Mouse (Mus musculus): ENCODE data around the gene Ankdd1a. TPM values are rescaled to one million over a fixed set of nuclear protein-coding genes. Genes with fewer than 3 reads are reported as not detected.

Ankdd1a gene
- total and polyA plus RNA-seq, 3 experiments, result 0.06 TPM; not detected in 2

GRCm38 (mm10) chr9:65462544-65462943, 57.4 kb downstream of the Ankdd1a start:
- Histone ChIP-seq H3K79me2 (ENCODE audit: control insufficient read depth, insufficient read depth, low read length, poor library complexity) (peaks cover 1% of the 10 kb centered on the region; the same call in 1 of the 2 replicates), H3K36me3 (ENCODE audit: control insufficient read depth in 1 of 2, insufficient read depth in 2 of 2, low read length in 2 of 2) (peaks cover 0 to 8% of the 10 kb centered on the region in 2 experiments; a peak in 2 of 4 replicates), H3K4me1 (ENCODE audit: control insufficient read depth in 1 of 2, insufficient read depth in 2 of 2, low read length in 2 of 2) (peaks cover 0 to 9% of the 10 kb centered on the region in 2 experiments; a peak in 2 of 4 replicates), H3K9me3 (replicated peaks; ENCODE audit: insufficient read depth, low read length) (no peaks in the 10 kb centered on the region), H3K27me3 (ENCODE audit: control insufficient read depth in 1 of 2, insufficient read depth in 2 of 2, low read length in 2 of 2) (no peaks in the 10 kb centered on the region), H3K4me3 (ENCODE audit: control insufficient read depth in 1 of 2, insufficient read depth in 1 of 2, low read depth in 2 of 2, low read length in 2 of 2) (no peak overlapping the region), H3K9ac (ENCODE audit: control insufficient read depth, low read depth, low read length, poor library complexity, severe bottlenecking) (no peak overlapping the region), H3K27ac (ENCODE audit: control insufficient read depth, low read depth, low read length) (no peak overlapping the region)
- TF ChIP-seq JUND (IDR thresholded peaks at IDR 0.05; ENCODE audit: low read depth, low read length), result no peak
- TF ChIP-seq ZNF384 (IDR thresholded peaks at IDR 0.05; ENCODE audit: low read depth, low read length), result peak; percentile 44; the same call in 1 of the 2 replicates
- TF ChIP-seq NELFE (IDR thresholded peaks at IDR 0.05; ENCODE audit: low read depth, low read length), result no peak
- no peak for DNase-seq (ENCODE audit: low read depth, low spot score)

DNA sequence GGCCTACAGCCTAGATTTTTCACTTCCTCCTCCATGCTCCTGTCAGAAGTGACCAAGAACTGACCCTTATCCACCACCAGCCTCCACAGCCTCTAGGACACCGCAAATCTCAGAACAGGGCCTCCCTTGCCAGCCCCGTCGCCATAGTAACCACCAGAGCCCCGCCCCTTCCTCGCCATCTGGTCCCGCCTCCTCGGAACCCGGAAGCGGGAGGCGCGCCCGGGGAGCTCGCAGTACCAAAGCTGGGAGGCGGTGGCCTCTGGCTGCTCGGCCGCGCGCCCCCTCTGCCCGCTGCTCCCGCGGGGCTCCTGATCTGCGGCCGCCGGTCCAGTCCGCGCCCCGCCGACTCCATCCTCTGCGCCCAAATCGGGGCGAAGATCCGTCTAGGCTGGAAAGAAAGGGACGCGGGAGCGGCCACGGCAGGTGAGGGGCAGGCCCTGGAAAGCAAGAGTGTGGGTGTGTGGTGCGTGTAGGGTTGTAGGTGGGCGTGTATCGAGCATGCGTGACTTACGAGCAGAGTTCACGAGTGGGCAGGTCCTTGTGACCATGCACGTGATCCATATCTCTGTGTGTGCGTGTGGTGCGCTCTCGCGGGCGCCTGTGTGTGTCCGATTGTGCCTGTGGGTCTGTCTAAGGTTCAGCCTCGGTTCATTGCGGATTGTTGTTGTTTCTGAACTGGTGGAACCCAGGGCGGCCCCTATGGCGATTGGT, 59.1 kb downstream of the Ankdd1a start, which contains the start of gene Spg21:
TSS of gene Spg21 (plus strand) at position 216 of the 711 bp plus-strand sequence.
- Histone ChIP-seq H3K4me1 (ENCODE audit: control insufficient read depth in 1 of 2, insufficient read depth in 2 of 2, low read length in 2 of 2) (peaks cover 0 to 9% of the 10 kb centered on the region in 2 experiments; a peak in 2 of 4 replicates), H3K4me3 (ENCODE audit: control insufficient read depth in 1 of 2, insufficient read depth in 1 of 2, low read depth in 2 of 2, low read length in 2 of 2) (peak within 1 kb of the TSS; percentile 99), H3K27ac (ENCODE audit: control insufficient read depth, low read depth, low read length) (peak within 1 kb of the TSS; percentile 29), H3K27me3 (ENCODE audit: control insufficient read depth in 1 of 2, insufficient read depth in 2 of 2, low read length in 2 of 2) (no peaks in the 10 kb centered on the region), H3K79me2 (ENCODE audit: control insufficient read depth, insufficient read depth, low read length, poor library complexity) (peaks cover 1% of the 10 kb centered on the region; the same call in 1 of the 2 replicates), H3K36me3 (ENCODE audit: control insufficient read depth in 1 of 2, insufficient read depth in 2 of 2, low read length in 2 of 2) (peaks cover 0 to 8% of the 10 kb centered on the region in 2 experiments; a peak in 2 of 4 replicates), H3K9ac (ENCODE audit: control insufficient read depth, low read depth, low read length, poor library complexity, severe bottlenecking) (peak within 1 kb of the TSS; percentile 74), H3K9me3 (replicated peaks; ENCODE audit: insufficient read depth, low read length) (no peaks in the 10 kb centered on the region)
- peak; percentile 89 for DNase-seq (ENCODE audit: low read depth, low spot score)
- peak; percentile 99 for TF ChIP-seq ELF1 (IDR thresholded peaks at IDR 0.05; ENCODE audit: low read depth, low read length)
- 0 out of 4 replicates have a peak, but pooled peaks of 1 of the 2 experiments have one; percentile 14 for TF ChIP-seq EP300 (IDR thresholded peaks at IDR 0.05; ENCODE audit: low read depth in 1 of 2, low read length in 2 of 2)
- peak; percentile 92 for TF ChIP-seq BHLHE40 (IDR thresholded peaks at IDR 0.05; ENCODE audit: borderline replicate concordance, low read depth, low read length)
- TF ChIP-seq KAT2A (conservative IDR thresholded peaks at IDR 0.05; ENCODE audit: low read depth, low read length), result no peak
- no peak for TF ChIP-seq MYB (IDR thresholded peaks at IDR 0.05; ENCODE audit: low read depth, low read length)
- TF ChIP-seq NELFE (IDR thresholded peaks at IDR 0.05; ENCODE audit: low read depth, low read length), result peak; percentile 62
- peak; percentile 29; the same call in 1 of the 2 replicates for TF ChIP-seq TCF12 (IDR thresholded peaks at IDR 0.05; ENCODE audit: low read depth, low read length)
- no peak for TF ChIP-seq POLR2AphosphoS5 (IDR thresholded peaks at IDR 0.05; ENCODE audit: borderline replicate concordance, low read depth, low read length)
- TF ChIP-seq MEF2A (IDR thresholded peaks at IDR 0.05; ENCODE audit: extremely low read depth, insufficient replicate concordance, low read depth, low read length, poor library complexity, severe bottlenecking), result no peak
- no peak for TF ChIP-seq SMC3 (IDR thresholded peaks at IDR 0.05; ENCODE audit: low read depth, low read length)
- TF ChIP-seq ZKSCAN1 (IDR thresholded peaks at IDR 0.05; ENCODE audit: low read depth, low read length), result 0 out of 2 replicates have a peak, but pooled peaks have one; percentile 9
- TF ChIP-seq ETS1 (IDR thresholded peaks at IDR 0.05; ENCODE audit: low read depth, low read length), result 0 out of 2 replicates have a peak, but pooled peaks have one; percentile 1
- peak; percentile 59 to 61; a peak in 2 of 4 replicates for TF ChIP-seq POLR2A (IDR thresholded peaks at IDR 0.05; ENCODE audit: control insufficient read depth in 1 of 2, insufficient read depth in 1 of 2, low read depth in 1 of 2, low read length in 2 of 2, poor library complexity in 1 of 2)
- no peak for TF ChIP-seq POLR2AphosphoS2 (IDR thresholded peaks at IDR 0.05; ENCODE audit: low read length)
- TF ChIP-seq USF1 (IDR thresholded peaks at IDR 0.05; ENCODE audit: low read depth, low read length), result peak; percentile 79
- TF ChIP-seq GATA1 (IDR thresholded peaks at IDR 0.05; ENCODE audit: low read depth, low read length), result 0 out of 2 replicates have a peak, but pooled peaks have one; percentile 15
- peak; percentile 74 for TF ChIP-seq MAX (IDR thresholded peaks at IDR 0.05; ENCODE audit: low read length)
- TF ChIP-seq UBTF (IDR thresholded peaks at IDR 0.05; ENCODE audit: borderline replicate concordance, insufficient read depth, low read depth, low read length), result no peak
- no peak for TF ChIP-seq CTCF (IDR thresholded peaks at IDR 0.05 in 2 of 3, conservative IDR thresholded peaks at IDR 0.05 in 1 of 3; ENCODE audit: control insufficient read depth in 1 of 3, insufficient read depth in 1 of 3, low read depth in 2 of 3, low read length in 3 of 3, poor library complexity in 1 of 3, severe bottlenecking in 1 of 3)
- TF ChIP-seq JUND (IDR thresholded peaks at IDR 0.05; ENCODE audit: low read depth, low read length), result no peak
- peak; percentile 58; the same call in 1 of the 2 replicates for TF ChIP-seq NRF1 (IDR thresholded peaks at IDR 0.05; ENCODE audit: insufficient read depth, low read depth, low read length, poor library complexity, severe bottlenecking)
- TF ChIP-seq MYC (IDR thresholded peaks at IDR 0.05; ENCODE audit: low read depth, low read length), result peak; percentile 36; the same call in 1 of the 2 replicates
- no peak for TF ChIP-seq GABPA (IDR thresholded peaks at IDR 0.05; ENCODE audit: low read depth, low read length)
- TF ChIP-seq TAL1 (IDR thresholded peaks at IDR 0.05; ENCODE audit: low read length), result peak; percentile 42
- peak; percentile 64; the same call in 1 of the 2 replicates for TF ChIP-seq MAZ (IDR thresholded peaks at IDR 0.05; ENCODE audit: low read depth, low read length)
- no peak for TF ChIP-seq ZMIZ1 (IDR thresholded peaks at IDR 0.05; ENCODE audit: low read depth, low read length)
- TF ChIP-seq ZNF384 (IDR thresholded peaks at IDR 0.05; ENCODE audit: low read depth, low read length), result no peak
- TF ChIP-seq MAFK (IDR thresholded peaks at IDR 0.05; ENCODE audit: borderline replicate concordance, low read depth, low read length), result no peak

Measured in MEL (cell line).